ENCODE assay signal across 10 mouse cellular contexts in genomic region chrX:16911241-16911873, GRCm38 (mm10). TPM values are rescaled to one million over a fixed set of nuclear protein-coding genes. Genes with fewer than 3 reads are reported as not detected.
DNase-seq lines count a peak whose midpoint lies in the region; ATAC-seq and TF ChIP-seq lines count a peak whose summit lies in the region.
"Had no signal": no experiment of that assay in that cellular context is flagged by ENCODE, and none has a peak within 500 bp of the region (broad histone marks: within the 10 kb centered on the region; RNA-seq: fewer than 3 reads in every experiment).

TSS of gene Ndp (minus strand) at chrX:16911774.

- no peak for TF ChIP-seq CTCF in brain, embryonic 14.5 days (IDR thresholded peaks at IDR 0.05; ENCODE audit: borderline replicate concordance, extremely low read depth, insufficient read depth, insufficient read length)

- no peak for TF ChIP-seq POLR2A in brain, embryonic 14.5 days (IDR thresholded peaks at IDR 0.05; ENCODE audit: borderline replicate concordance, extremely low read depth, insufficient read depth, insufficient read length, poor library complexity, severe bottlenecking)

- intact Hi-C loops in heart, postnatal 25 days (cut with DNase I), result no loop called here

- DNase-seq in heart, postnatal 25 days (ENCODE audit: low spot score), result no peak
- peak; percentile 64 for DNase-seq in brain, embryonic 14.5 days (ENCODE audit: low read depth)
- no peak for DNase-seq in forebrain, embryonic 10.5 days (ENCODE audit: extremely low spot score, low spot score)
- peak; percentile 86 for DNase-seq in midbrain, embryonic 11.5 days (ENCODE audit: low spot score, missing footprints)
- no peak for DNase-seq in urinary bladder, postnatal 36 days (ENCODE audit: low spot score in 2 of 2)
- DNase-seq in left cerebral cortex, adult 8-10 months (ENCODE audit: low spot score in 2 of 2), result no peak
- DNase-seq in liver, result no peak

- ATAC-seq in heart, embryonic 12.5 days (ENCODE audit: insufficient number of reproducible peaks, low FRiP score), result no peak
- peak; percentile 68; the same call in 1 of the 2 replicates for ATAC-seq in midbrain, embryonic 11.5 days (ENCODE audit: low FRiP score)

- WGBS in heart, embryonic 12.5 days, result 19% methylated on average over 13 of the region's 13 CpGs
- 15% methylated on average over 13 of the region's 13 CpGs for WGBS in forebrain, embryonic 10.5 days
- WGBS in midbrain, embryonic 11.5 days, result 15% methylated on average over 13 of the region's 13 CpGs

- peaks cover 4% of the 10 kb centered on the region; the same call in 1 of the 2 replicates for H3K27me3 ChIP-seq in heart, embryonic 12.5 days (replicated peaks)
- peaks cover 20% of the 10 kb centered on the region for H3K27me3 ChIP-seq in forebrain, embryonic 10.5 days (ENCODE audit: poor library complexity, severe bottlenecking)
- H3K27me3 ChIP-seq in midbrain, embryonic 11.5 days (ENCODE audit: control insufficient read depth, insufficient read depth, low read length), result no peaks in the 10 kb centered on the region

- no peaks in the 10 kb centered on the region for H3K9me3 ChIP-seq in heart, embryonic 12.5 days (replicated peaks)
- no peaks in the 10 kb centered on the region for H3K9me3 ChIP-seq in forebrain, embryonic 10.5 days
- no peaks in the 10 kb centered on the region for H3K9me3 ChIP-seq in midbrain, embryonic 11.5 days (ENCODE audit: control insufficient read depth, low read length)
- H3K9me3 ChIP-seq: liver, embryonic 15.5 days had no signal

- peak within 1 kb of the TSS; percentile 33 for H3K4me3 ChIP-seq in heart, embryonic 12.5 days
- H3K4me3 ChIP-seq in forebrain, embryonic 10.5 days, result peak within 1 kb of the TSS; percentile 44
- H3K4me3 ChIP-seq in midbrain, embryonic 11.5 days (ENCODE audit: low read depth, low read length), result peak within 1 kb of the TSS; percentile 9
- H3K4me3 ChIP-seq: liver, embryonic 15.5 days had no signal

- no peak within 1 kb of the TSS for H3K27ac ChIP-seq in heart, embryonic 12.5 days (ENCODE audit: poor library complexity, severe bottlenecking)
- peak within 1 kb of the TSS; percentile 40; the same call in 1 of the 2 replicates for H3K27ac ChIP-seq in forebrain, embryonic 10.5 days
- H3K27ac ChIP-seq in midbrain, embryonic 11.5 days (ENCODE audit: low read depth, low read length), result no peak within 1 kb of the TSS
- H3K27ac ChIP-seq: liver, embryonic 15.5 days had no signal

- no peak within 1 kb of the TSS for H3K9ac ChIP-seq in heart, embryonic 12.5 days
- peak within 1 kb of the TSS; percentile 0; the same call in 1 of the 2 replicates for H3K9ac ChIP-seq in midbrain, embryonic 11.5 days (ENCODE audit: low read length)
- H3K9ac ChIP-seq: liver, embryonic 15.5 days had no signal

- H3K4me2 ChIP-seq in heart, embryonic 12.5 days, result peak within 1 kb of the TSS; percentile 62
- peak within 1 kb of the TSS; percentile 41 for H3K4me2 ChIP-seq in midbrain, embryonic 11.5 days
- H3K4me2 ChIP-seq: liver, embryonic 15.5 days had no signal

- no peaks in the 10 kb centered on the region for H3K36me3 ChIP-seq in heart, embryonic 12.5 days
- H3K36me3 ChIP-seq in forebrain, embryonic 10.5 days (replicated peaks), result no peaks in the 10 kb centered on the region
- no peaks in the 10 kb centered on the region for H3K36me3 ChIP-seq in midbrain, embryonic 11.5 days (ENCODE audit: control insufficient read depth, insufficient read depth, low read length)
- H3K36me3 ChIP-seq: liver, embryonic 15.5 days had no signal

- no peaks in the 10 kb centered on the region for H3K4me1 ChIP-seq in heart, embryonic 12.5 days (replicated peaks)
- H3K4me1 ChIP-seq in forebrain, embryonic 10.5 days, result peaks cover 21% of the 10 kb centered on the region
- no peaks in the 10 kb centered on the region for H3K4me1 ChIP-seq in midbrain, embryonic 11.5 days (ENCODE audit: control insufficient read depth, insufficient read depth, low read length)
- H3K4me1 ChIP-seq: liver, embryonic 15.5 days had no signal

RNA-seq across cellular contexts. Expression of gene Ndp, which starts in this region (rescaled TPM):
- polyA plus RNA-seq in heart, embryonic 12.5 days (2016; fragmentation: Nextera tagmentation; extraction: Ambion mirVana), result 1.0 and 1.5 TPM in 2 replicates
- total RNA-seq in heart, postnatal 25 days (2021), result under 1 TPM in 1 of 2 experiments, not detected in 1; 0.17 TPM
- polyA plus RNA-seq in brain, embryonic 14.5 days (2012; rRNA removed), result 7.2 TPM in 2 replicates
- polyA plus RNA-seq in forebrain, embryonic 10.5 days (2016; fragmentation: Nextera tagmentation; extraction: Ambion mirVana), result 1.9 and 2.6 TPM in 2 replicates
- 5.0 and 5.1 TPM in 2 replicates for polyA plus RNA-seq in midbrain, embryonic 11.5 days (2014; fragmentation: Nextera tagmentation; extraction: Ambion mirVana)
- 10 to 100 TPM in 1 of 4 experiments, 1 to 10 TPM in 3; 7.2 to 11.1 (median 8.5) TPM for total RNA-seq in left cerebral cortex, adult 8-10 months (2022)
- total RNA-seq: common myeloid progenitor, adult 5-6 weeks had no signal
- polyA plus RNA-seq: liver, embryonic 15.5 days had no signal

Comparison
In these comparisons a context has a peak if more than half of its experiments do, and no peak if none do; other contexts are left out.
1. RNA of gene Ndp (total RNA-seq): 7.2 to 11.1 TPM in left cerebral cortex, adult 8-10 months; 0.17 TPM in heart, postnatal 25 days; every median in the first group is over 4 times any median in the second.
2. DNase-seq: peak in brain, embryonic 14.5 days (single experiment) and midbrain, embryonic 11.5 days (single experiment); none in heart, postnatal 25 days (single experiment), forebrain, embryonic 10.5 days (single experiment), urinary bladder, postnatal 36 days (0 of 2), left cerebral cortex, adult 8-10 months (0 of 2) and liver (single experiment).
3. Peak in every context shown above with its lines, with median percentiles within 50 percentile points of each other: H3K4me3 ChIP-seq.